Comparison of ENCODE assay signal across 14 mouse cellular contexts in genomic region chr1:186252551-186252950, GRCm38 (mm10).
DNase-seq lines count a peak whose midpoint lies in the region.
"Had no signal": no experiment of that assay in that cellular context is flagged by ENCODE, and none has a peak within 500 bp of the region (broad histone marks: within the 10 kb centered on the region; RNA-seq: fewer than 3 reads in every experiment).

No protein-coding gene starts in this region.

- DNase-seq in heart, adult 11 months, result peak; percentile 67
- DNase-seq in heart, postnatal 25 days (ENCODE audit: low spot score), result no peak
- peak; percentile 52 for DNase-seq in retina, postnatal 1 day
- no peak for DNase-seq in retina, embryonic 14.5 days (ENCODE audit: low spot score)
- DNase-seq: adrenal gland, adult 2 months; adrenal gland, adult 8-10 months; adrenal gland, postnatal 10 days; adrenal gland, postnatal 14 days; adrenal gland, postnatal 25 days; adrenal gland, postnatal 36 days; B cell, adult 2 months; cerebellum, adult 11 months; cerebellum, adult 11-12 months; cerebellum, adult 18-20 months had no signal

- intact Hi-C loops in heart, postnatal 25 days (cut with DNase I), result no loop called here

Comparison
In these comparisons a context has a peak if more than half of its experiments do, and no peak if none do; other contexts are left out.
1. DNase-seq: peak in heart, adult 11 months (single experiment) and retina, postnatal 1 day (single experiment); none in heart, postnatal 25 days (single experiment) and retina, embryonic 14.5 days (single experiment).